Mouse (Mus musculus): ENCODE data around the gene Socs2. TPM values are rescaled to one million over a fixed set of nuclear protein-coding genes. Genes with fewer than 3 reads are reported as not detected.

Socs2 gene
- total and polyA plus RNA-seq, 2 experiments from 2014 or later, result 72.1 to 107 TPM

DNA sequence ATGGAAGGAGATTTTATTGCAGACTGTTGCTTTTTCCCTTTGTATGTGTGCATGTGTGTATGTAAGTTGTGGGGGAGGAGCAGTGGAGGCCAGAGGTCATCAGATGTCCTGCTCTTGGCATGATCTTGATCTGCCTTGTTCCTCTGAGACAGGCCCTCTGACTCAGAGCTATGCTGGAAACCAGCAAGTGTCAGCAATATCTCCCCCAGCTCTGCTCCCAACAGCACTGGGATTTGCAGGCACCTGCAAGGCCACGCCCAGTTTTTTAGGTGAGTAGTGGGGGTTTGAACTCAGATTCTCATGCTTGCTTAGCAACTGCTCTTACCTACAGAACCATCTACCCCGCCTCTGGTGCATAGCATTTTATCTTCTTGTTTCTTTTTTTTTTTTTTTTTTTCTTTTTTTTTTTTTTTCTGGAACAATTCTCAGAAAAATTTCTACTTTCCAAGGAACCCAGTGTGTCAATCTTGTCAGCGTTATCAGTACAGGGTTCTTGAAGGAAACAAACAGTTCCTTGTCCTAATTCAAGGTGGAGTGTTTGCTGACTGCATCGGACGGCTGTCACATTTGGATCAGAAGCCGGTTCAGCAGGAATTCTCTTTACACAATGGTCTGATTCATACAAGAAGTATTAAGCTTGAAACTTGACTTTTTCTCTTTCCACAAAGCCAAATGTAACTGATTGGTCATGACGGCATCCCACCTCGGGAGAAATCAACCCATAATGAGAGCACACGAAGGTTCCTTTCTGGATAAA lies 41.2 kb upstream of the Socs2 start:
- Histone ChIP-seq H3K36me3 (ENCODE audit: insufficient read depth, low read length) (no peaks in the 10 kb centered on the region), H3K4me2 (ENCODE audit: low read depth, low read length, poor library complexity, severe bottlenecking) (no peak overlapping the region), H3K27ac (ENCODE audit: low read depth, low read length) (no peak overlapping the region), H3K9ac (replicated peaks; ENCODE audit: low read length, poor library complexity, severe bottlenecking) (no peak overlapping the region), H3K4me3 (ENCODE audit: low read depth, low read length) (no peak overlapping the region), H3K4me1 (ENCODE audit: insufficient read depth, low read length) (no peaks in the 10 kb centered on the region), H3K9me3 (ENCODE audit: low read length) (no peaks in the 10 kb centered on the region), H3K27me3 (ENCODE audit: insufficient read depth, low read length) (no peaks in the 10 kb centered on the region)
- TF ChIP-seq CTCF (IDR thresholded peaks at IDR 0.05), result no peak
- WGBS, result 88% methylated on average over 9 of the region's 9 CpGs
- DNase-seq (ENCODE audit: low spot score) (no peak), ATAC-seq (ENCODE audit: low FRiP score) (no peak)

DNA sequence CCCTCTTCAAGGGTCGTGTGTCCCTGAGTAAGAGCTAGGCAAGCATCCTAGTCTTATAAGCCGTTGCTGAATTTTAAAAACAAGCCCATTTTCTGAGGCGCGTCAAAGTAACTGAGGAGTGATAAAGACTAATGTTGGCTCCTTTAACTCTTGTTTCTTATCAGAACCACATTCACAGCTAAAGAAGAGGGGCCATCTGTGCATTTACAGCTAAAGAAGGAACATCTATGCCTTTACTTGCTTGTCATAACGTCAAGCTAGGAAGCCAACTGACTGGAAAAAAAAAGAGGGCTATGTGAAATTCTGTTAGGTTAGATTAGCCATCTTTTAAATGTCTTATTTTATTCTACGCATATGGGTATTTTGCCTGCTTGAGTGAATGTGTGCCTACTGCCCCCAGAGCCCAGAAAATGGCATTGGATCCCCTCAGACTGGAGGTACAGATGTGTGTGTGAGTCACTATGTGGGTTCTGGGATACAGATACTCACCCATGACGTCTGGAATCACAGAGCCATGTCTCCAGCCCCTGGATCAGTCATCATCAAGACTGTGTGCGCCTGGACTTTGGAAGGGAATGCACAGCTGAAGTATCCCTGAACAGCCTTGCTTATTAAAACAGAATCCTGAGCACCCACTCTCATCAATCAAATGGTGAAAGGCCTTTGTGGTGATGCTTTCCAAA lies 40.5 kb upstream of the Socs2 start:
- Histone ChIP-seq H3K27me3 (ENCODE audit: insufficient read depth, low read length) (no peaks in the 10 kb centered on the region), H3K36me3 (ENCODE audit: insufficient read depth, low read length) (no peaks in the 10 kb centered on the region), H3K4me2 (ENCODE audit: low read depth, low read length, poor library complexity, severe bottlenecking) (no peak overlapping the region), H3K27ac (ENCODE audit: low read depth, low read length) (no peak overlapping the region), H3K4me3 (ENCODE audit: low read depth, low read length) (no peak overlapping the region), H3K4me1 (ENCODE audit: insufficient read depth, low read length) (no peaks in the 10 kb centered on the region), H3K9me3 (ENCODE audit: low read length) (no peaks in the 10 kb centered on the region), H3K9ac (replicated peaks; ENCODE audit: low read length, poor library complexity, severe bottlenecking) (no peak overlapping the region)
- ATAC-seq (ENCODE audit: low FRiP score) (no peak), DNase-seq (ENCODE audit: low spot score) (no peak)
- TF ChIP-seq CTCF (IDR thresholded peaks at IDR 0.05), result no peak
- WGBS, result 87% methylated on average over 8 of the region's 8 CpGs

DNA sequence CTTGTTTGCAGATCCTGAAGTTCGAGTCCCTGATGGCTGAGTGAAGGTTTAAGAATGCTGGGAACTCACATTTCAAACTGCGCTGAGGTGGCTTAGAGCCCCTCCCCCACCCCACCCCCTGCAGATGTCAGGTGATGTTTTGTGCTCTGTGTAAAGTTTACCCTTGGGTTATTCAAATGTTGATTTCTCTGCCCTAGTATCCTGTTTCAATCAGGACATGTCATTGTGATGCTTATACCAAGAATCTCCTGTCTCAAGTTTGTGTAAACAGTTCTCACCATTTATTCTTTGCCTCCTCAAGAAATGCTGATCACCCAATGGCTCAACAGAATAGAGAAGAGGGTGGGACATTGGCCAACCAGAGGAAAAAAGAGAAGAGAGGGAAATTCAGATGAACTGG lies 39.1 kb upstream of the Socs2 start:
- no peak overlapping the region for H3K4me3 ChIP-seq (ENCODE audit: low read depth, low read length)
- no peaks in the 10 kb centered on the region for H3K9me3 ChIP-seq (ENCODE audit: low read length)
- WGBS, result 71% methylated on average over 2 of the region's 2 CpGs
- no peak overlapping the region for H3K27ac ChIP-seq (ENCODE audit: low read depth, low read length)
- H3K4me2 ChIP-seq (ENCODE audit: low read depth, low read length, poor library complexity, severe bottlenecking), result no peak overlapping the region
- TF ChIP-seq CTCF (IDR thresholded peaks at IDR 0.05), result no peak
- no peak overlapping the region for H3K9ac ChIP-seq (replicated peaks; ENCODE audit: low read length, poor library complexity, severe bottlenecking)
- DNase-seq (ENCODE audit: low spot score), result no peak
- H3K27me3 ChIP-seq (ENCODE audit: insufficient read depth, low read length), result no peaks in the 10 kb centered on the region
- ATAC-seq (ENCODE audit: low FRiP score), result no peak
- H3K36me3 ChIP-seq (ENCODE audit: insufficient read depth, low read length), result no peaks in the 10 kb centered on the region
- H3K4me1 ChIP-seq (ENCODE audit: insufficient read depth, low read length), result no peaks in the 10 kb centered on the region

DNA sequence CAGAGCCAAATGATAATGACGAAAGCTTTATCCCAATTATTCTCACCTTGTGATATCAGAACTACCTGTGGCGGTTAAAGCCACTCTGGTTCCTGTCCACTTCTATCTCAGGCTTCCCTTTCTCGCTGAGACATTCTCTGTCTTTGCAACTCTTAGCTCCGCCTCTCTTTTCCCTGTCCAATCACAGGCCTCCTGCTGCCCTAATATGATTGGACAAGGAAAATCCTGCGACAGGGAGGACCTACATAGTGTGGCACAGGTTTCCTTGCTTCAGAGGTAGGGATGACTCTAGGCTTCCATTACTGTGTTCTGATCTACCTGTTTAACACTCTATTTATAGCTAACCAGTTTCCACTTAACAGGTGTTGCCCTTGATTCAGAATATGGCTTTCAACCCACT lies 36.3 kb upstream of the Socs2 start:
- Histone ChIP-seq H3K27me3 (ENCODE audit: insufficient read depth, low read length) (no peaks in the 10 kb centered on the region), H3K36me3 (ENCODE audit: insufficient read depth, low read length) (no peaks in the 10 kb centered on the region), H3K9me3 (ENCODE audit: low read length) (no peaks in the 10 kb centered on the region), H3K27ac (ENCODE audit: low read depth, low read length) (no peak overlapping the region), H3K4me1 (ENCODE audit: insufficient read depth, low read length) (no peaks in the 10 kb centered on the region), H3K4me3 (ENCODE audit: low read depth, low read length) (no peak overlapping the region), H3K9ac (replicated peaks; ENCODE audit: low read length, poor library complexity, severe bottlenecking) (no peak overlapping the region), H3K4me2 (ENCODE audit: low read depth, low read length, poor library complexity, severe bottlenecking) (no peak overlapping the region)
- no peak for ATAC-seq (ENCODE audit: low FRiP score)
- no peak for TF ChIP-seq CTCF (IDR thresholded peaks at IDR 0.05)
- 91% methylated on average over 5 of the region's 5 CpGs for WGBS
- no peak for DNase-seq (ENCODE audit: low spot score)

DNA sequence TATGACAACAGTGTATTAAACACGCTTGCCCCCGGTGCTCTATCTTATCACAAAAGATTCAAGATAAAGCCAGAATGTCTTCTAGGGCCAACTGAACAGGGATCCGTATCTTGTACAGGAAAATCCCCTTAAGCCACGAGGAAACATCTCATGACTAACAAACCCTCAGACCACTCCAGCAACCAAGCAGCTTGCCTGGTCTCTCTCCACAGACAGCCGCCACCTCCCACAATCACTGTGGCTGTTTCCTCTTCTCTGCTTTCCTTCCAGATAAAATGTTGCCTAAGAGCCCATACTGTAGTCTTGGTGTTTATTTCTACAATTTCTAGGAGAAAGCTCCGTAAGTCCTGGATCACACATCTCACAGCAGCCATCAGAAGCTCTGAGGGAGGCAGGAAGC lies 32.1 kb upstream of the Socs2 start:
- TF ChIP-seq CTCF (IDR thresholded peaks at IDR 0.05), result no peak
- H3K27me3 ChIP-seq (ENCODE audit: insufficient read depth, low read length), result no peaks in the 10 kb centered on the region
- no peak overlapping the region for H3K27ac ChIP-seq (ENCODE audit: low read depth, low read length)
- no peak for DNase-seq (ENCODE audit: low spot score)
- H3K4me1 ChIP-seq (ENCODE audit: insufficient read depth, low read length), result no peaks in the 10 kb centered on the region
- ATAC-seq (ENCODE audit: low FRiP score), result no peak
- no peaks in the 10 kb centered on the region for H3K9me3 ChIP-seq (ENCODE audit: low read length)
- H3K36me3 ChIP-seq (ENCODE audit: insufficient read depth, low read length), result no peaks in the 10 kb centered on the region
- no peak overlapping the region for H3K4me2 ChIP-seq (ENCODE audit: low read depth, low read length, poor library complexity, severe bottlenecking)
- H3K4me3 ChIP-seq (ENCODE audit: low read depth, low read length), result no peak overlapping the region
- no peak overlapping the region for H3K9ac ChIP-seq (replicated peaks; ENCODE audit: low read length, poor library complexity, severe bottlenecking)
- 90% methylated on average over 6 of the region's 6 CpGs for WGBS

DNA sequence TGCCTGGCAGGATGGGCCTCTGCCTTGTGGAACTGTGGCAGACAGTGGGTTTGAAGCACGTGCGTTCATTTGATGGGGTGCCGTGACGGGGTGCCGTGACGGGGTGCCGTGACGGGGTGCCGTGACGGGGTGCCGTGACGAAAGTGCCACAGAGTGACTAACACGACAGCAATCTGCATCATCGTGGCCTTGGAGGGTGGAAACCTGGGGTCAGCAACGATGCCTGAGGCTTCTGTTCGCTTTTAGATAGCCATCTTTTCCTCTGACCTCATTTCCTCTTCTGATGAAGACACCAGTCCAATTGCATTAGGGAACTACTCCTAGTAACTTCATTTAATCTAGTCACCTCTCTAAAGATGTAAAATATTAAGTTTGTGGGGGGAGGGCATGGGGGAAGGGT lies 31.0 kb upstream of the Socs2 start:
- no peak overlapping the region for H3K4me3 ChIP-seq (ENCODE audit: low read depth, low read length)
- no peak overlapping the region for H3K27ac ChIP-seq (ENCODE audit: low read depth, low read length)
- no peak for TF ChIP-seq CTCF (IDR thresholded peaks at IDR 0.05)
- H3K27me3 ChIP-seq (ENCODE audit: insufficient read depth, low read length), result no peaks in the 10 kb centered on the region
- H3K9me3 ChIP-seq (ENCODE audit: low read length), result no peaks in the 10 kb centered on the region
- WGBS, result 95% methylated on average over 16 of the region's 16 CpGs
- no peaks in the 10 kb centered on the region for H3K4me1 ChIP-seq (ENCODE audit: insufficient read depth, low read length)
- no peak for ATAC-seq (ENCODE audit: low FRiP score)
- H3K36me3 ChIP-seq (ENCODE audit: insufficient read depth, low read length), result no peaks in the 10 kb centered on the region
- DNase-seq (ENCODE audit: low spot score), result no peak
- no peak overlapping the region for H3K9ac ChIP-seq (replicated peaks; ENCODE audit: low read length, poor library complexity, severe bottlenecking)
- H3K4me2 ChIP-seq (ENCODE audit: low read depth, low read length, poor library complexity, severe bottlenecking), result no peak overlapping the region

Measured in midbrain, postnatal 0 days (tissue).